8 mouse cellular contexts compared by ENCODE assay signal in genomic region chr19:43487429-43487828, GRCm38 (mm10). TPM values are rescaled to one million over a fixed set of nuclear protein-coding genes. Genes with fewer than 3 reads are reported as not detected.
A peak's percentile ranks its signal among the peaks of the same experiment; 100 is the strongest.
DNase-seq lines count a peak whose midpoint lies in the region; ATAC-seq and TF ChIP-seq lines count a peak whose summit lies in the region.

No protein-coding gene starts in this region.

- no peak overlapping the region for H3K27ac ChIP-seq in gastrocnemius, adult 2 months
- no peak overlapping the region for H3K27ac ChIP-seq in liver, postnatal 0 days (ENCODE audit: low read depth)
- H3K27ac ChIP-seq in liver, embryonic 11.5 days (ENCODE audit: low read depth, low read length): no peak overlapping the region

- H3K27me3 ChIP-seq in liver, postnatal 0 days (ENCODE audit: insufficient read depth, low read length): no peaks in the 10 kb centered on the region
- H3K27me3 ChIP-seq in liver, embryonic 11.5 days (replicated peaks; ENCODE audit: control insufficient read depth, insufficient read depth, low read length): no peaks in the 10 kb centered on the region

- no peak for DNase-seq in gastrocnemius, adult 2 months
- no peak for DNase-seq in gastrocnemius, postnatal 4 days (ENCODE audit: low spot score in 2 of 2)
- DNase-seq in liver, postnatal 0 days: no peak
- DNase-seq in liver, embryonic 11.5 days (ENCODE audit: low spot score): no peak
- DNase-seq in mesoderm, embryonic 11.5 days (ENCODE audit: low read depth, low spot score): peak; percentile 34
- no peak for DNase-seq in urinary bladder, adult 2 months (ENCODE audit: low spot score)
- no peak for DNase-seq in right cerebral cortex, postnatal 10 days (ENCODE audit: low spot score in 2 of 2)

- no peaks in the 10 kb centered on the region for H3K36me3 ChIP-seq in liver, postnatal 0 days (replicated peaks; ENCODE audit: insufficient read depth, low read length)
- no peaks in the 10 kb centered on the region for H3K36me3 ChIP-seq in liver, embryonic 11.5 days (ENCODE audit: control insufficient read depth, insufficient read depth, low read length)

- H3K9me3 ChIP-seq in liver, postnatal 0 days (ENCODE audit: low read length): no peaks in the 10 kb centered on the region
- H3K9me3 ChIP-seq in liver, embryonic 11.5 days (ENCODE audit: control insufficient read depth, low read length): no peaks in the 10 kb centered on the region

- no peak overlapping the region for H3K4me2 ChIP-seq in liver, postnatal 0 days (ENCODE audit: low read depth, low read length)
- H3K4me2 ChIP-seq in liver, embryonic 11.5 days: no peak overlapping the region

- intact Hi-C loops in gastrocnemius, adult 2 months (cut with DNase I): no loop called here

- TF ChIP-seq CTCF in gastrocnemius, adult 2 months (IDR thresholded peaks at IDR 0.05): peak; percentile 55
- peak; percentile 69 for TF ChIP-seq CTCF in liver, postnatal 0 days (IDR thresholded peaks at IDR 0.05; ENCODE audit: low read depth)

- no peak for ATAC-seq in liver, postnatal 0 days
- no peak for ATAC-seq in liver, embryonic 11.5 days (replicated peaks; ENCODE audit: low FRiP score)
- peak; percentile 56; the same call in 1 of the 2 replicates for ATAC-seq in common myeloid progenitor, adult 5-6 weeks (replicated peaks; ENCODE audit: low read depth, poor library complexity, severe bottlenecking)

- no peaks in the 10 kb centered on the region for H3K4me1 ChIP-seq in liver, postnatal 0 days (ENCODE audit: insufficient read depth)
- no peaks in the 10 kb centered on the region for H3K4me1 ChIP-seq in liver, embryonic 11.5 days (replicated peaks; ENCODE audit: control insufficient read depth, insufficient read depth, low read length)

- 36% methylated on average over 3 of the region's 3 CpGs for WGBS in liver, postnatal 0 days (ENCODE audit: insufficient replicate concordance)
- WGBS in liver, embryonic 11.5 days: 35% methylated on average over 3 of the region's 3 CpGs

- no peak overlapping the region for H3K4me3 ChIP-seq in gastrocnemius, adult 2 months
- H3K4me3 ChIP-seq in liver, postnatal 0 days (ENCODE audit: low read depth, low read length): no peak overlapping the region
- no peak overlapping the region for H3K4me3 ChIP-seq in liver, embryonic 11.5 days (ENCODE audit: low read depth, low read length)

- H3K9ac ChIP-seq in liver, postnatal 0 days (replicated peaks): no peak overlapping the region
- no peak overlapping the region for H3K9ac ChIP-seq in liver, embryonic 11.5 days (ENCODE audit: low read depth, low read length)

- TF ChIP-seq EP300 in liver, postnatal 0 days (IDR thresholded peaks at IDR 0.05; ENCODE audit: low read depth): no peak

RNA-seq across cellular contexts. Expression of gene Got1, which starts 37.0 kb away (rescaled TPM):
- 100 to 1,000 TPM; 316 to 792 TPM for total RNA-seq in gastrocnemius, adult 2 months (2021)
- 100 to 1,000 TPM; 102 to 115 TPM for total RNA-seq in gastrocnemius, postnatal 4 days (2021)
- 127 and 137 TPM in 2 replicates for polyA plus RNA-seq in liver, postnatal 0 days (2015; fragmentation: Nextera tagmentation; extraction: Ambion mirVana)
- 33.7 and 37.2 TPM in 2 replicates for polyA plus RNA-seq in liver, embryonic 11.5 days (2014; fragmentation: Nextera tagmentation; extraction: Ambion mirVana)
- total RNA-seq in common myeloid progenitor, adult 5-6 weeks (2017): 18.0 and 20.6 TPM in 2 replicates
- polyA plus RNA-seq in urinary bladder, adult 2 months (2012; rRNA removed): 50.6 and 52.3 TPM in 2 replicates

RNA-seq across cellular contexts. Expression of gene Cnnm1, which starts 47.2 kb away (rescaled TPM):
- under 1 TPM in 1 of 2 experiments, not detected in 1; 0.08 TPM for total RNA-seq in gastrocnemius, adult 2 months (2021)
- total RNA-seq in gastrocnemius, postnatal 4 days (2021): under 1 TPM; 0.42 to 0.47 TPM
- 0.21 and 0.22 TPM in 2 replicates for polyA plus RNA-seq in liver, postnatal 0 days (2015; fragmentation: Nextera tagmentation; extraction: Ambion mirVana)
- polyA plus RNA-seq in liver, embryonic 11.5 days (2014; fragmentation: Nextera tagmentation; extraction: Ambion mirVana): 0.21 and 0.23 TPM in 2 replicates
- total RNA-seq in common myeloid progenitor, adult 5-6 weeks (2017): 0.73 TPM in 1 of 2 replicates, not detected in the other
- 2.6 and 2.8 TPM in 2 replicates for polyA plus RNA-seq in urinary bladder, adult 2 months (2012; rRNA removed)
